Mouse (Mus musculus) kidney, embryonic 15.5 days (tissue): ENCODE data around the gene Itih4. TPM values are rescaled to one million over a fixed set of nuclear protein-coding genes. Genes with fewer than 3 reads are reported as not detected.
A peak's percentile ranks its signal among the peaks of the same experiment; 100 is the strongest.

Experiments used
- ATAC-seq: fragments of 200-750 bp; cut with Nextera tagmentation; replicated peaks from 2 replicates; pipeline ENCODE4 v1.8.0; 2017; ENCODE audit warnings: moderate TSS enrichment; ENCODE audit not compliant: low FRiP score
- H3K27ac ChIP-seq: fragments of 300-500 bp; sonication (generic); 2 replicates; pipeline ENCODE4 v1.5.1; 2015; ENCODE audit warnings: mild to moderate bottlenecking, inconsistent platforms
- H3K27me3 ChIP-seq: fragments of 300-500 bp; sonication (generic); 2 replicates; pipeline ENCODE4 v1.6.1; 2015; ENCODE audit warnings: inconsistent platforms
- H3K36me3 ChIP-seq: fragments of 300-500 bp; sonication (generic); 2 replicates; pipeline ENCODE4 v1.6.1; 2015; ENCODE audit warnings: inconsistent platforms
- H3K4me1 ChIP-seq: fragments of 300-500 bp; sonication (generic); 2 replicates; pipeline ENCODE4 v1.6.1; 2015; ENCODE audit warnings: inconsistent platforms
- H3K4me2 ChIP-seq: fragments of 300-500 bp; sonication (generic); 2 replicates; pipeline ENCODE4 v1.6.1; 2015; ENCODE audit warnings: moderate library complexity, mild to moderate bottlenecking, inconsistent platforms
- H3K4me3 ChIP-seq: fragments of 300-500 bp; sonication (generic); replicated peaks from 2 replicates; pipeline ENCODE4 v1.5.1; 2015; ENCODE audit warnings: mild to moderate bottlenecking, inconsistent platforms
- H3K9ac ChIP-seq: fragments of 300-500 bp; sonication (generic); 2 replicates; pipeline ENCODE4 v1.6.1; 2015; ENCODE audit warnings: mild to moderate bottlenecking, inconsistent platforms
- H3K9me3 ChIP-seq: fragments of 300-500 bp; sonication (generic); replicated peaks from 2 replicates; pipeline ENCODE4 v1.6.1; 2016; ENCODE audit warnings: inconsistent platforms
- WGBS: fragments of 180-500 bp; shearing (Covaris S2); methylation state at CpG from one replicate; pipeline ENCODE4 v1.1.7; 2015; ENCODE audit warnings: mixed read lengths; 5-methylcytosine and 5-hydroxymethylcytosine counted together
- polyA plus RNA-seq: library from polyadenylated mRNA; unstranded; fragments of >200 nt; fragmentation: Nextera tagmentation; extraction: Ambion mirVana; gene quantifications from 2 replicates; pipeline ENCODE4 v1.2.1, GENCODE M21; 2015

Gene Itih4
- 0.93 and 1.6 TPM in 2 replicates for polyA plus RNA-seq

DNA sequence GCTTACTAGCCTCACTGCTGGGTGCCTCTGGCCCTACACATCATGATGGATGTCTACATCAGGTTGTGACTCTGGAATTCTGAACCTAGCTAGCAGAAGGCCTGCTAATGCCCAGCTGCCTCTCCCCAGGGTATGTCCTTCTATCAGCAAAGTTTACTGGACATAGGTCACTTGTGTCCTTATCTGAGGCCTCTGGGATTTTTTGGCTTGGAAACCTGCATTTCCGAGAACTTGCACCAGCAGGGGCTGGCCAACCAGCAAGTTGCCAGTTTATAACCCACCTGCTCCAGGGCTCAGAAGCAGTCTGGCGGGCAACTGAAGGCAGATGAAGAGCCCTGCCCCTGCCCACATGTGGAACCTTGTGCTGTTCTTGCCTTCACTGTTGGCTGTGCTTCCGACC, at the start of gene Itih4:
TSS of gene Itih4 (plus strand) at position 273 of the 400 bp plus-strand sequence.
- Histone ChIP-seq H3K27me3 (no peaks in the 10 kb centered on the region), H3K27ac (no peak within 1 kb of the TSS), H3K36me3 (no peaks in the 10 kb centered on the region), H3K4me1 (peaks cover 7% of the 10 kb centered on the region), H3K9me3 (no peaks in the 10 kb centered on the region), H3K4me3 (no peak within 1 kb of the TSS), H3K9ac (no peak within 1 kb of the TSS), H3K4me2 (no peak within 1 kb of the TSS)
- 84% methylated on average over 3 of the region's 3 CpGs for WGBS
- no peak for ATAC-seq

DNA sequence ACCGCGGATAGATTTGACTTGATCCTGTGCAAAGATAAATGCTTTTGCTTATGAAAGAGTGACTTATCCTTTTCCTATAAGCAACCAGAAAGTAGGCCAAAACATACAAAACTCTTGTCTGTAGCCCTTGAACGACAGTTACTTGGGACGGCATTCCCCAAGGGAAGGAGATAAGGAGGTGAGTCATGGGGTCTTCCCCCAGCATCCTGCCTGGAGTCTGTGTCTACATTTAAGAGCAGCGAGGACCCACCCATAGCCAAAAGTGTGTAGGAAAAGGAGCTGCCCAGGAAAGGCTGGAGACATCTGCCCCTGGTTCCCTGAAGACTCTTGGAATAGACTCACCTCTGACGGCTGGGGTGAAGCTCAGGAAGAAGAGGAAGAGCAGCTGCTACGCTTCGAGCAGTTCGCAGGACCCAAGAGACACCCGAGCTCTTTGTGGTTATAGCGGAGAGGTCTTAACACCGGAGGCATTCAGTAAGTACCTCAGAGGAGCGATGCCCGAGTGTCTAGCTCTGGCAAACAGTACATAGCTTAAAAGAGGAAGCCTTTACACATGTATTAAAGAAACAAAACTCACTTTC, 48.8 kb upstream of the Itih4 start:
- H3K9me3 ChIP-seq = no peaks in the 10 kb centered on the region
- no peak overlapping the region for H3K4me3 ChIP-seq
- H3K4me2 ChIP-seq = no peak overlapping the region
- no peak overlapping the region for H3K9ac ChIP-seq
- no peaks in the 10 kb centered on the region for H3K27me3 ChIP-seq
- peaks cover 16% of the 10 kb centered on the region for H3K36me3 ChIP-seq
- no peak overlapping the region for H3K27ac ChIP-seq
- H3K4me1 ChIP-seq = 0 out of 2 replicates have a peak, but pooled peaks cover 2% of the 10 kb centered on the region
- WGBS = 76% methylated on average over 14 of the region's 14 CpGs
- no peak for ATAC-seq

GRCm38 (mm10) chr14:30843701-30844100, 42.6 kb upstream of the Itih4 start:
- 88% methylated on average over 3 of the region's 3 CpGs for WGBS
- H3K27ac ChIP-seq = no peak overlapping the region
- H3K4me3 ChIP-seq = no peak overlapping the region
- no peaks in the 10 kb centered on the region for H3K9me3 ChIP-seq
- peaks cover under 1% of the 10 kb centered on the region; the same call in 1 of the 2 replicates for H3K36me3 ChIP-seq
- no peak overlapping the region for H3K9ac ChIP-seq
- H3K27me3 ChIP-seq = no peaks in the 10 kb centered on the region
- ATAC-seq = no peak
- H3K4me1 ChIP-seq = no peaks in the 10 kb centered on the region
- no peak overlapping the region for H3K4me2 ChIP-seq

GRCm38 (mm10) chr14:30850504-30850903, 35.8 kb upstream of the Itih4 start:
- no peak overlapping the region for H3K4me3 ChIP-seq
- whole genome bisulfite sequencing = 82% methylated on average over 5 of the region's 5 CpGs

GRCm38 (mm10) chr14:30852325-30852724, 34.0 kb upstream of the Itih4 start:
- Histone ChIP-seq H3K36me3 (no peaks in the 10 kb centered on the region), H3K4me2 (no peak overlapping the region), H3K27me3 (no peaks in the 10 kb centered on the region), H3K27ac (no peak overlapping the region), H3K9ac (no peak overlapping the region), H3K4me3 (no peak overlapping the region), H3K9me3 (no peaks in the 10 kb centered on the region), H3K4me1 (no peaks in the 10 kb centered on the region)
- WGBS = 88% methylated on average over 5 of the region's 5 CpGs
- no peak for ATAC-seq

More at GRCm38 (mm10) chr14:30850504-30850903, 35.8 kb upstream of the Itih4 start:
- H3K27ac ChIP-seq = no peak overlapping the region
- H3K4me2 ChIP-seq = no peak overlapping the region
- ATAC-seq = no peak
- H3K9ac ChIP-seq = no peak overlapping the region
- no peaks in the 10 kb centered on the region for H3K27me3 ChIP-seq
- no peaks in the 10 kb centered on the region for H3K36me3 ChIP-seq
- H3K4me1 ChIP-seq = no peaks in the 10 kb centered on the region
- H3K9me3 ChIP-seq = no peaks in the 10 kb centered on the region

GRCm38 (mm10) chr14:30855316-30855715, 31.0 kb upstream of the Itih4 start:
- Histone ChIP-seq H3K36me3 (no peaks in the 10 kb centered on the region), H3K27ac (no peak overlapping the region), H3K4me1 (no peaks in the 10 kb centered on the region), H3K9ac (no peak overlapping the region), H3K4me3 (no peak overlapping the region), H3K27me3 (no peaks in the 10 kb centered on the region), H3K9me3 (no peaks in the 10 kb centered on the region), H3K4me2 (no peak overlapping the region)
- ATAC-seq = no peak
- 90% methylated on average over 3 of the region's 3 CpGs for WGBS

- no peak overlapping the region for H3K27ac ChIP-seq
- WGBS = 84% methylated on average over 10 of the region's 10 CpGs
- no peak overlapping the region for H3K4me3 ChIP-seq
- H3K4me1 ChIP-seq = peaks cover 10% of the 10 kb centered on the region; the same call in 1 of the 2 replicates
- ATAC-seq = no peak
- no peak overlapping the region for H3K9ac ChIP-seq
- H3K36me3 ChIP-seq = no peaks in the 10 kb centered on the region
- no peak overlapping the region for H3K4me2 ChIP-seq
- H3K9me3 ChIP-seq = no peaks in the 10 kb centered on the region
- no peaks in the 10 kb centered on the region for H3K27me3 ChIP-seq
Observed at GRCm38 (mm10) chr14:30856885-30857507, 29.3 kb upstream of the Itih4 start.

DNA sequence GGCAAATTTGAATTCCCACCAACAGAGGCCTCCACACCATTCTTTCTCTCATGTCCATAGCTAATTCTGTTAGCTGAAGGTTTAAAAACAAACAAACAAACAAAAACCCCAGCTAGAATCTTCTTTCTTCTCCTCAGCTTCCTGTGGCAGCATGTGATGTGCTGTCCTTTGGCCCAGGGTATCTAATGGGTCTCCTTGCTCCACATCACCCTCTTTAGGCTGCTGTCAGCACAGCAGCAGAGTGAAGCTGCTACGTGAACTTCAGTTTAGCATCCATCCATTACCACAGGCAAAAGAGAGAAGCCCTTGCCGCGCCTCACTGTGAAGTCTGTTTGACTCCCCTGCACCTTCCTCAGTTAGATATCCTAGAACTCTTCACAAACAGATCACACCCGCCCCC, 28.3 kb upstream of the Itih4 start:
- no peak for ATAC-seq
- Histone ChIP-seq H3K27ac (no peak overlapping the region), H3K27me3 (no peaks in the 10 kb centered on the region), H3K4me3 (no peak overlapping the region), H3K4me2 (no peak overlapping the region), H3K4me1 (peaks cover 12% of the 10 kb centered on the region; the same call in 1 of the 2 replicates), H3K9me3 (no peaks in the 10 kb centered on the region), H3K9ac (no peak overlapping the region), H3K36me3 (no peaks in the 10 kb centered on the region)
- 67% methylated on average over 4 of the region's 4 CpGs for WGBS

GRCm38 (mm10) chr14:30861421-30862125, 24.7 kb upstream of the Itih4 start:
- Histone ChIP-seq H3K27me3 (no peaks in the 10 kb centered on the region), H3K9ac (no peak overlapping the region), H3K4me1 (peaks cover 12% of the 10 kb centered on the region; the same call in 1 of the 2 replicates), H3K4me3 (no peak overlapping the region), H3K36me3 (peaks cover 22% of the 10 kb centered on the region), H3K4me2 (no peak overlapping the region), H3K9me3 (no peaks in the 10 kb centered on the region), H3K27ac (no peak overlapping the region)
- ATAC-seq = no peak
- WGBS = 50% methylated on average over 16 of the region's 16 CpGs

- Histone ChIP-seq H3K9ac (no peak overlapping the region), H3K4me2 (no peak overlapping the region), H3K9me3 (no peaks in the 10 kb centered on the region), H3K27me3 (no peaks in the 10 kb centered on the region), H3K4me1 (peaks cover 12% of the 10 kb centered on the region; the same call in 1 of the 2 replicates), H3K36me3 (peaks cover 26% of the 10 kb centered on the region), H3K4me3 (no peak overlapping the region), H3K27ac (no peak overlapping the region)
- 86% methylated on average over 9 of the region's 9 CpGs for WGBS
- ATAC-seq = no peak
Observed at GRCm38 (mm10) chr14:30862368-30862767, 23.9 kb upstream of the Itih4 start.

GRCm38 (mm10) chr14:30865311-30865710, 21.0 kb upstream of the Itih4 start:
- Histone ChIP-seq H3K36me3 (peaks cover 30% of the 10 kb centered on the region), H3K9me3 (no peaks in the 10 kb centered on the region), H3K9ac (no peak overlapping the region), H3K4me3 (no peak overlapping the region), H3K4me1 (peaks cover 23% of the 10 kb centered on the region), H3K27me3 (no peaks in the 10 kb centered on the region), H3K4me2 (no peak overlapping the region), H3K27ac (no peak overlapping the region)
- WGBS = 65% methylated on average over 3 of the region's 3 CpGs
- no peak for ATAC-seq

- Histone ChIP-seq H3K27me3 (no peaks in the 10 kb centered on the region), H3K9me3 (no peaks in the 10 kb centered on the region), H3K4me2 (no peak overlapping the region), H3K27ac (no peak overlapping the region), H3K4me1 (peaks cover 17% of the 10 kb centered on the region), H3K4me3 (no peak overlapping the region), H3K9ac (no peak overlapping the region), H3K36me3 (peaks cover 35% of the 10 kb centered on the region)
- 0 out of 2 replicates have a peak, but pooled peaks have one; percentile 58 for ATAC-seq
- WGBS = 25% methylated on average over 5 of the region's 5 CpGs
Observed at GRCm38 (mm10) chr14:30867042-30867441, 19.2 kb upstream of the Itih4 start.
